7 mouse cellular contexts compared by ENCODE assay signal in genomic region chr16:44173966-44174530, GRCm38 (mm10). TPM values are rescaled to one million over a fixed set of nuclear protein-coding genes. Genes with fewer than 3 reads are reported as not detected.
DNase-seq lines count a peak whose midpoint lies in the region; ATAC-seq and TF ChIP-seq lines count a peak whose summit lies in the region.

No protein-coding gene starts in this region.

- H3K27ac ChIP-seq in neural tube, embryonic 11.5 days (ENCODE audit: low read depth, low read length): no peak overlapping the region
- H3K27ac ChIP-seq in embryonic fibroblast, embryonic 13.5 days (ENCODE audit: insufficient read depth, low read length): peak overlapping the region; percentile 76; the same call in 1 of the 2 replicates
- H3K27ac ChIP-seq in limb, embryonic 12.5 days: peak overlapping the region; percentile 95
- H3K27ac ChIP-seq in stomach, postnatal 0 days (replicated peaks): peak overlapping the region; percentile 97

- peaks cover 4% of the 10 kb centered on the region; the same call in 1 of the 2 replicates for H3K4me1 ChIP-seq in neural tube, embryonic 11.5 days (ENCODE audit: control insufficient read depth, insufficient read depth, low read length)
- no peaks in the 10 kb centered on the region for H3K4me1 ChIP-seq in embryonic fibroblast, embryonic 13.5 days (ENCODE audit: control insufficient read depth, insufficient read depth, low read length)
- H3K4me1 ChIP-seq in limb, embryonic 12.5 days (replicated peaks): peaks cover 17% of the 10 kb centered on the region
- peaks cover 3% of the 10 kb centered on the region; the same call in 1 of the 2 replicates for H3K4me1 ChIP-seq in stomach, postnatal 0 days (replicated peaks; ENCODE audit: control insufficient read depth, insufficient read depth)

- peak overlapping the region; percentile 89 for H3K4me3 ChIP-seq in neural tube, embryonic 11.5 days (ENCODE audit: low read depth, low read length)
- peak overlapping the region; percentile 97 for H3K4me3 ChIP-seq in embryonic fibroblast, embryonic 13.5 days (ENCODE audit: insufficient read depth, low read length)
- peak overlapping the region; percentile 88 for H3K4me3 ChIP-seq in limb, embryonic 12.5 days (replicated peaks)
- peak overlapping the region; percentile 93 for H3K4me3 ChIP-seq in stomach, postnatal 0 days (ENCODE audit: low read depth, low read length)

- no peak for TF ChIP-seq CTCF in embryonic fibroblast, embryonic 13.5 days (IDR thresholded peaks at IDR 0.05; ENCODE audit: borderline replicate concordance, insufficient read depth, low read length)
- no peak for TF ChIP-seq CTCF in stomach, postnatal 0 days (IDR thresholded peaks at IDR 0.05; ENCODE audit: low read depth)

- no peaks in the 10 kb centered on the region for H3K36me3 ChIP-seq in neural tube, embryonic 11.5 days (ENCODE audit: control insufficient read depth, insufficient read depth, low read length)
- H3K36me3 ChIP-seq in limb, embryonic 12.5 days: no peaks in the 10 kb centered on the region
- H3K36me3 ChIP-seq in stomach, postnatal 0 days (ENCODE audit: control insufficient read depth, insufficient read depth, low read length): no peaks in the 10 kb centered on the region

- H3K27me3 ChIP-seq in neural tube, embryonic 11.5 days (ENCODE audit: control insufficient read depth, insufficient read depth, low read length): no peaks in the 10 kb centered on the region
- H3K27me3 ChIP-seq in limb, embryonic 12.5 days: no peaks in the 10 kb centered on the region
- H3K27me3 ChIP-seq in stomach, postnatal 0 days (ENCODE audit: control insufficient read depth, insufficient read depth, low read length): no peaks in the 10 kb centered on the region

- WGBS in neural tube, embryonic 11.5 days: 31% methylated on average over 7 of the region's 7 CpGs
- WGBS in limb, embryonic 12.5 days: 21% methylated on average over 7 of the region's 7 CpGs
- 10% methylated on average over 7 of the region's 7 CpGs for WGBS in stomach, postnatal 0 days

- no peak for TF ChIP-seq POLR2A in embryonic fibroblast, embryonic 13.5 days (IDR thresholded peaks at IDR 0.05; ENCODE audit: low read depth, low read length)

- TF ChIP-seq EP300 in stomach, postnatal 0 days (optimal IDR thresholded peaks at IDR 0.05): no peak

- peak overlapping the region; percentile 44 for H3K4me2 ChIP-seq in neural tube, embryonic 11.5 days (ENCODE audit: low read depth)
- peak overlapping the region; percentile 69 for H3K4me2 ChIP-seq in limb, embryonic 12.5 days
- peak overlapping the region; percentile 66 for H3K4me2 ChIP-seq in stomach, postnatal 0 days (replicated peaks; ENCODE audit: low read depth)

- no peak for DNase-seq in neural tube, embryonic 11.5 days (ENCODE audit: low spot score)
- no peak for DNase-seq in neural tube, embryonic 10.5 days (ENCODE audit: extremely low spot score, low spot score)
- no peak for DNase-seq in stomach, postnatal 0 days (ENCODE audit: low spot score)
- DNase-seq in urinary bladder, adult 18-20 months (ENCODE audit: low spot score in 2 of 2): no peak

- no peak for ATAC-seq in neural tube, embryonic 11.5 days (ENCODE audit: insufficient read depth, low FRiP score, low TSS enrichment)
- no peak for ATAC-seq in limb, embryonic 12.5 days (ENCODE audit: insufficient number of reproducible peaks, insufficient read depth, low FRiP score, low TSS enrichment, low read depth)
- no peak for ATAC-seq in stomach, postnatal 0 days (ENCODE audit: low FRiP score, low TSS enrichment)
- ATAC-seq in monocyte, adult 5-6 weeks (replicated peaks; ENCODE audit: insufficient number of reproducible peaks, low FRiP score, low TSS enrichment, poor library complexity, severe bottlenecking): no peak

- H3K9me3 ChIP-seq in neural tube, embryonic 11.5 days (ENCODE audit: control insufficient read depth, low read length): no peaks in the 10 kb centered on the region
- H3K9me3 ChIP-seq in limb, embryonic 12.5 days: no peaks in the 10 kb centered on the region
- H3K9me3 ChIP-seq in stomach, postnatal 0 days (ENCODE audit: control insufficient read depth, low read length): no peaks in the 10 kb centered on the region

- H3K9ac ChIP-seq in neural tube, embryonic 11.5 days (ENCODE audit: low read length): peak overlapping the region; percentile 93
- H3K9ac ChIP-seq in limb, embryonic 12.5 days (replicated peaks): peak overlapping the region; percentile 95
- peak overlapping the region; percentile 97 for H3K9ac ChIP-seq in stomach, postnatal 0 days (ENCODE audit: low read length)

RNA-seq across cellular contexts. Expression of gene Usf3, which starts 1.0 kb away (rescaled TPM):
- 4.7 and 5.4 TPM in 2 replicates for polyA plus RNA-seq in neural tube, embryonic 11.5 days (2014; fragmentation: Nextera tagmentation; extraction: Ambion mirVana)
- polyA plus RNA-seq in embryonic fibroblast, embryonic 13.5 days (2011; ENCODE audit: insufficient read length, low read depth, missing spikeins): 15.4 and 15.8 TPM in 2 replicates
- 3.6 and 4.5 TPM in 2 replicates for polyA plus RNA-seq in limb, embryonic 12.5 days (2016; fragmentation: Nextera tagmentation; extraction: Ambion mirVana)
- 1.8 and 2.0 TPM in 2 replicates for polyA plus RNA-seq in stomach, postnatal 0 days (2015; fragmentation: Nextera tagmentation; extraction: Ambion mirVana)
- 22.3 to 31.8 TPM (median 29.7 TPM) in 3 replicates for total RNA-seq in monocyte, adult 5-6 weeks (2017)

RNA-seq across cellular contexts. Expression of gene Naa50, which starts 34.4 kb away (rescaled TPM):
- polyA plus RNA-seq in neural tube, embryonic 11.5 days (2014; fragmentation: Nextera tagmentation; extraction: Ambion mirVana): 84.2 and 87.2 TPM in 2 replicates
- 88.7 and 110 TPM in 2 replicates for polyA plus RNA-seq in embryonic fibroblast, embryonic 13.5 days (2011; ENCODE audit: insufficient read length, low read depth, missing spikeins)
- 121 and 130 TPM in 2 replicates for polyA plus RNA-seq in limb, embryonic 12.5 days (2016; fragmentation: Nextera tagmentation; extraction: Ambion mirVana)
- 45.6 and 54.0 TPM in 2 replicates for polyA plus RNA-seq in stomach, postnatal 0 days (2015; fragmentation: Nextera tagmentation; extraction: Ambion mirVana)
- total RNA-seq in monocyte, adult 5-6 weeks (2017): 53.8 to 72.0 TPM (median 71.0 TPM) in 3 replicates

RNA-seq across cellular contexts. Expression of gene Atp6v1a, which starts 34.5 kb away (rescaled TPM):
- 77.4 and 80.8 TPM in 2 replicates for polyA plus RNA-seq in neural tube, embryonic 11.5 days (2014; fragmentation: Nextera tagmentation; extraction: Ambion mirVana)
- polyA plus RNA-seq in embryonic fibroblast, embryonic 13.5 days (2011; ENCODE audit: insufficient read length, low read depth, missing spikeins): 82.2 and 95.8 TPM in 2 replicates
- polyA plus RNA-seq in limb, embryonic 12.5 days (2016; fragmentation: Nextera tagmentation; extraction: Ambion mirVana): 34.2 and 43.7 TPM in 2 replicates
- 44.6 and 47.5 TPM in 2 replicates for polyA plus RNA-seq in stomach, postnatal 0 days (2015; fragmentation: Nextera tagmentation; extraction: Ambion mirVana)
- 61.9 to 76.9 TPM (median 64.2 TPM) in 3 replicates for total RNA-seq in monocyte, adult 5-6 weeks (2017)
